Mouse (Mus musculus): ENCODE results near the gene 1700022I11Rik.

DNA sequence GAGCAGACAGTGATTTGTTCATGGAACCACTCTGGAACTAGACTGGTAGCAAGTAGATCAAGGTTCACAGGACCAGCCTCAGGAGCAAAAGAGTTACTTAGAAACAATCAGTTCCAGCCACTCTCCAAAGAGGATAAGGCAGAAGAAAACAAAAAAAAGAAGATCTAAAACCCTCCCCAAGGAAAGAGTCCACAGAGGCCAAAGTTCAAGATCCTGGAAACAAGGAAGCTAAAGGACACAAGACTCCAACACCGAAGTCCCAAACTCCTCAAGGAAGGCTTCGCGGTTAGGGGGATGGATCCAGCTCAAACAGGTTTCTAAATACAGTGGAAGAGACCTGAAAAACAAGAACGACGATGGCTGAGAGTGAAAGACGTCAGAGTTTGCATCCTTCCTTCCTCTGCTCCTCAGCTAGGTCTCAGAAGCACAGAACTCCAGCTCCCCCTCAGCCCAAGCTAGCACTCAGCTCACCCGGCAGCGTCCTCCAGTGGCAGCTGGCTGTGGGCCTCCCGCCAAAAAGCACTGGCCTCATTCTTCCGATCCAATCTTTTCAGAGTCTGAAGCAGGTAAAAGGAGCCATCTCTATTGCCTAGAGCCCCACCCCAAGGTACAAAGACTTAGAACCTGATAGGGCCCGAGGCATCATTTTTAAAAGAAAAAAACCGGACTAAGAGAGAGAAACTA is 33.5 kb downstream of the 1700022I11Rik start:
- TF ChIP-seq FLI1 (IDR thresholded peaks at IDR 0.05; ENCODE audit: low read length) (no peak), GATA1 (IDR thresholded peaks at IDR 0.05; ENCODE audit: borderline replicate concordance, low read length) (no peak)

All from megakaryocyte, embryonic 14.5 days (primary cell).